Mouse (Mus musculus): ENCODE data around the gene Ptar1. TPM values are rescaled to one million over a fixed set of nuclear protein-coding genes. Genes with fewer than 3 reads are reported as not detected.

The Ptar1 gene
- 10 to 100 TPM; 19.4 TPM for total RNA-seq (2023)

DNA sequence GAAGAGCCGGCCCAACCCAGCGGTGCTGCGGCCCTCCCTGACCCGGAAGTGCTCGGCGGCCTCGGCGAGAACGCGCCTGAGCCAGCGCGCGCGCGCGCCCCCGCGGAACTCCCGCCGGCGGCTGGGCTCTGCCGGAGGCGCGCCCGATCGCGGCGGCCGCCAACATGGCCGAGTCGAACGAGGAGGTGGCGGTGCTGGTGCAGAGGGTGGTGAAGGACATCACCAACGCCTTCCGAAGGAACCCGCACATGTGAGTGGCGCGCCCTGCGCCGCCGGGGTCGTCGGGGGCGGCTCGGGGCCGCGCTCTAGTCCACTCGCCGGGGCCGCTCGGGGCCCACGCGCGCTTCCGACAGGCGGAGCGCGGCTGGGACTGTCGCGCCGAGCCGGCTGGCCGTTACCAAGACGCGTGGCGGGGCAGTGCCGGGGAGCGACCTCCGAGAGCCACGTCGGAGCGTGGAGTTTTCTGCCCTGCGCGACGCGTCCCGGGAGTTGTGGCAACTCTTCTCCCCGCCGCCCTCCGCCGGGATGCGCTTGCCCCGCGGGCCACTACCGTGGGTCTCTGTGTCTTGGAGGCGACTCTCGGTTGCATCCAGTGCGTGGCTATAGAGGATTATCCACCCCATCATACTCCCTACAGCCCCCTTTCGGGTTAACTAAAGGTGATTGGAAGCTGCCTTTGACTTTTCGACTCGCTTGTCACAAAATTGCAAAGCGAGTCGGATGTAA is at the start of gene Ptar1:
Gene Ptar1 (plus strand): TSS at position 134 of the 726 bp plus-strand sequence.

DNA sequence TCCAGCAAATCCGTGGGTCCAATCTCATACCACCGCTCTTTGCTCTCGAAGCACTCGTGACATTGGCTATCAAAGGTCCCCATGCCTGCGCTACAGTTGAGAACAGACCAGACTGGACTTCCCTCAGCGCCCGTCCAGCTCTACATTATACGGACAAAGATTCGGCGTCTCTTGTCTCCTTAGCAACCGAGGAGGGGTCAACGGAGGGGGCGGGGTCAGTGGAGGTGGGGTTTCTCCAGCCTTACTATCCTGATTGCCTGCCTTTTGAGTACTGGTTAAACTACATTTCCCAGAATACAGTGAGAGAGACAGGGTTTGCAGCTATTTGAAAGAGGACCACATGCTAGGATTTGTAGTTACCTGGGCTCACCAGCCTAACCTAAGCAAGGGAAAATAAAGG is 34.6 kb upstream of the Ptar1 start, which contains the start of gene 1700028P14Rik:
Gene 1700028P14Rik (minus strand): TSS at position 169 of the 400 bp plus-strand sequence.

GRCm38 (mm10) chr19:23758554-23759321 is 71.5 kb downstream of the Ptar1 start, which contains the start of gene Apba1:
Apba1 (plus strand) TSS chr19:23758887.

Other genes with a start within 250 kb of the Ptar1 start
- gene Mamdc2, start 239.0 kb upstream of the Ptar1 start, total RNA-seq (2023): under 1 TPM; 0.55 to 0.71 TPM
- gene 1700028P14Rik, start 34.6 kb upstream of the Ptar1 start, total RNA-seq (2023): not detected
- gene Apba1, start 71.5 kb downstream of the Ptar1 start, total RNA-seq (2023): 10 to 100 TPM; 32.6 to 36.8 TPM